ENCODE assay signal across 9 mouse cellular contexts in genomic region chr9:52149286-52149685, GRCm38 (mm10). TPM values are rescaled to one million over a fixed set of nuclear protein-coding genes. Genes with fewer than 3 reads are reported as not detected.
A peak's percentile ranks its signal among the peaks of the same experiment; 100 is the strongest.
DNase-seq lines count a peak whose midpoint lies in the region; ATAC-seq and TF ChIP-seq lines count a peak whose summit lies in the region.
"Had no signal": no experiment of that assay in that cellular context is flagged by ENCODE, and none has a peak within 500 bp of the region (broad histone marks: within the 10 kb centered on the region; RNA-seq: fewer than 3 reads in every experiment).

No protein-coding gene starts in this region.

- H3K4me3 ChIP-seq in kidney, embryonic 15.5 days (replicated peaks): no peak overlapping the region
- peak overlapping the region; percentile 48 for H3K4me3 ChIP-seq in forebrain, embryonic 13.5 days
- no peak overlapping the region for H3K4me3 ChIP-seq in intestine, postnatal 0 days (ENCODE audit: low read depth, low read length)
- no peak overlapping the region for H3K4me3 ChIP-seq in olfactory bulb, adult 2 months (ENCODE audit: insufficient read depth, low read depth, low read length)

- whole genome bisulfite sequencing in kidney, embryonic 15.5 days: 40% methylated on average over 4 of the region's 4 CpGs
- 3% methylated on average over 4 of the region's 4 CpGs for WGBS in forebrain, embryonic 13.5 days
- WGBS in intestine, postnatal 0 days: 22% methylated on average over 4 of the region's 4 CpGs
- 17% methylated on average over 4 of the region's 4 CpGs for WGBS in olfactory bulb, adult 2 months

- H3K27me3 ChIP-seq in kidney, embryonic 15.5 days: no peaks in the 10 kb centered on the region
- H3K27me3 ChIP-seq in forebrain, embryonic 13.5 days: no peaks in the 10 kb centered on the region
- no peaks in the 10 kb centered on the region for H3K27me3 ChIP-seq in intestine, postnatal 0 days (replicated peaks; ENCODE audit: control insufficient read depth, insufficient read depth, low read length)

- H3K4me1 ChIP-seq in kidney, embryonic 15.5 days: 0 out of 2 replicates have a peak, but pooled peaks cover 2% of the 10 kb centered on the region
- peaks cover 71% of the 10 kb centered on the region for H3K4me1 ChIP-seq in forebrain, embryonic 13.5 days
- no peaks in the 10 kb centered on the region for H3K4me1 ChIP-seq in intestine, postnatal 0 days (replicated peaks; ENCODE audit: control insufficient read depth, insufficient read depth, low read length)
- peaks cover 5% of the 10 kb centered on the region for H3K4me1 ChIP-seq in olfactory bulb, adult 2 months (ENCODE audit: control insufficient read depth, insufficient read depth, low read length)

- H3K4me2 ChIP-seq in kidney, embryonic 15.5 days: no peak overlapping the region
- peak overlapping the region; percentile 57 for H3K4me2 ChIP-seq in forebrain, embryonic 13.5 days
- no peak overlapping the region for H3K4me2 ChIP-seq in intestine, postnatal 0 days (replicated peaks; ENCODE audit: low read depth)

- no peak for TF ChIP-seq POLR2A in olfactory bulb, adult 2 months (IDR thresholded peaks at IDR 0.05; ENCODE audit: insufficient read depth, low read depth, low read length)

- DNase-seq in kidney, adult 18-20 months: no peak
- no peak for DNase-seq in cerebellum, postnatal 4 days (ENCODE audit: low spot score in 2 of 2)
- no peak for DNase-seq in gastrocnemius, postnatal 10 days
- DNase-seq in lung, postnatal 36 days: no peak

- ATAC-seq in kidney, embryonic 15.5 days (replicated peaks; ENCODE audit: low FRiP score): no peak
- ATAC-seq in forebrain, embryonic 13.5 days: peak; percentile 92
- ATAC-seq in intestine, postnatal 0 days: peak; percentile 88

- no peak overlapping the region for H3K9ac ChIP-seq in kidney, embryonic 15.5 days
- H3K9ac ChIP-seq in forebrain, embryonic 13.5 days: peak overlapping the region; percentile 71
- no peak overlapping the region for H3K9ac ChIP-seq in intestine, postnatal 0 days (ENCODE audit: low read depth, low read length)

- H3K27ac ChIP-seq in kidney, embryonic 15.5 days: 0 out of 2 replicates have a peak overlapping the region, but pooled peaks have one; percentile 18
- peak overlapping the region; percentile 94 for H3K27ac ChIP-seq in forebrain, embryonic 13.5 days
- no peak overlapping the region for H3K27ac ChIP-seq in intestine, postnatal 0 days (ENCODE audit: low read depth, low read length)
- H3K27ac ChIP-seq in olfactory bulb, adult 2 months (ENCODE audit: insufficient read depth, low read depth, low read length): 0 out of 2 replicates have a peak overlapping the region, but pooled peaks have one; percentile 20
- H3K27ac ChIP-seq: macrophage had no signal

- H3K36me3 ChIP-seq in kidney, embryonic 15.5 days: no peaks in the 10 kb centered on the region
- H3K36me3 ChIP-seq in forebrain, embryonic 13.5 days (ENCODE audit: poor library complexity, severe bottlenecking): peaks cover 1% of the 10 kb centered on the region
- no peaks in the 10 kb centered on the region for H3K36me3 ChIP-seq in intestine, postnatal 0 days (ENCODE audit: control insufficient read depth, insufficient read depth)

- no peak for TF ChIP-seq CTCF in intestine, postnatal 0 days (IDR thresholded peaks at IDR 0.05; ENCODE audit: low read depth)
- no peak for TF ChIP-seq CTCF in olfactory bulb, adult 2 months (IDR thresholded peaks at IDR 0.05; ENCODE audit: insufficient read depth, low read depth, low read length)

- no peaks in the 10 kb centered on the region for H3K9me3 ChIP-seq in kidney, embryonic 15.5 days (replicated peaks)
- H3K9me3 ChIP-seq in forebrain, embryonic 13.5 days (replicated peaks): no peaks in the 10 kb centered on the region
- H3K9me3 ChIP-seq in intestine, postnatal 0 days (ENCODE audit: control insufficient read depth): no peaks in the 10 kb centered on the region

RNA-seq across cellular contexts. Expression of gene Zc3h12c, which starts 19.1 kb away (rescaled TPM):
- polyA plus RNA-seq in kidney, embryonic 15.5 days (2015; fragmentation: Nextera tagmentation; extraction: Ambion mirVana): 3.4 and 3.5 TPM in 2 replicates
- 10.0 and 10.4 TPM in 2 replicates for polyA plus RNA-seq in forebrain, embryonic 13.5 days (2015; fragmentation: Nextera tagmentation; extraction: Ambion mirVana)
- 0.95 and 1.1 TPM in 2 replicates for polyA plus RNA-seq in intestine, postnatal 0 days (2015; fragmentation: Nextera tagmentation; extraction: Ambion mirVana)
- 44.8 TPM in 1 of 2 replicates, not detected in the other for polyA plus RNA-seq in olfactory bulb, adult 2 months (2012; ENCODE audit: insufficient read depth, insufficient read length, low replicate concordance, missing spikeins)
- total RNA-seq in gastrocnemius, postnatal 10 days (2021): 1 to 10 TPM; 7.2 to 8.6 TPM
